Mouse (Mus musculus) heart, postnatal 0 days (tissue): Measurements from ENCODE around the gene Kcnn3.

Experiments used
- CTCF ChIP-seq: IDR thresholded peaks from 2 replicates; pipeline ENCODE4 v1.5.1; 2016; ENCODE audit warnings: antibody characterized with exemption, control low read depth, low read depth
- EP300 ChIP-seq: IDR thresholded peaks from 2 replicates; pipeline ENCODE4 v1.6.1; 2016; ENCODE audit warnings: antibody characterized with exemption, low read depth

DNA sequence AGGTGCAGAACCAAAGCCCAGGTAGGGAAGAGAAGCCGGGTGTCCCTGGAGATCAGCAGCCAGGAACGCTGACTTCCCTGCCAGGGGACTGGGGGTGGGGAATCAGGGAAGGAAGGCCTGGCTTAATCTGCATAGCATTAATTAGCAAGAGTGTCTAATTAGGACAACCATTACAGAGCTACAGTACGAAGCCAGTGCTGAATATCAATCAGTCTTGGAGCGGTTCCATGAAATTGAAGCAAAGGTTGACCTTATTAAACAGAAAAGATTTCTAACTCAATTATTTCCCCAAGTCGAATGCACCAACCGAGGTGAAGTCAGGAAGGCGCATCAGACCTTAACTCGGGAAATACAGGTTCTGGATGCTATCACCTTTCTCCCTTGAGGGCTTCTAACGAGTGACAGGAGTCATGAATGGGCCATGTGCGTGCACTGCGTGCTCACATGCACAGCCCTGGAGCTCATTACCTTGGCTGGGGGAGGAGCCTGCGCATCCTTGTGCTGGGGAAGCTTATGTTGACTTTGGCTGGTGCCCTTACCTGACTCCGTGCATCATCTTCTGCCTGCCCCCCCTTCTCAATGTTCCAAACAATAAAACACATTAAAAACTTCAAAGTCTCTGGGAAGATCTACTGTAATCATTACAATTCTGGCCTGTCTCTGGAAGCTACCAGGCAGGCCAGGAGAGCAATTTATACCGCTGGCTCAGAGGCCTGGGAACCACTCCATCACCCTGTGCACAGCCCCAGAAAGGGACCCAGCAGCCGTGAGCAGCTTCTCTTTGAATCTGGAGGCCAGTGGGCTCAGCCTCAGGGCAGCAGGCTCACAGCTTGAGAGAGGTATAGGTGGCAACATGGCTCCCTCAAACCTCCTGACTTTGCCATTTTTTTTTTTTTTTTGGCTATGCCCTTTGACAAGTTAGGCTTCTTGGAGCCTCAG is 39.3 kb downstream of the Kcnn3 start:
- TF ChIP-seq CTCF = no peak
- no peak for TF ChIP-seq EP300
